Mouse (Mus musculus) macrophage (primary cell): ENCODE data around the gene Coq8b. TPM values are rescaled to one million over a fixed set of nuclear protein-coding genes. Genes with fewer than 3 reads are reported as not detected.
"Not testable (repeated sequence)": the region's sequence is repeated elsewhere in the genome, so short reads cannot be mapped to it uniquely, and the experiment has no call there.

Experiments
- H3K27ac ChIP-seq: fragments of 350-480 bp; formaldehyde crosslinking; 2 replicates; pipeline ENCODE4 v1.9.0; 2021
- H3K36me3 ChIP-seq: fragments of 350-480 bp; formaldehyde crosslinking; 2 replicates; pipeline ENCODE4 v1.9.0; 2021; ENCODE audit errors: inconsistent target
- H3K4me3 ChIP-seq: fragments of 350-480 bp; formaldehyde crosslinking; 2 replicates; pipeline ENCODE4 v1.9.0; 2021; ENCODE audit errors: inconsistent target
- H3K79me2 ChIP-seq: fragments of 350-480 bp; formaldehyde crosslinking; 2 replicates; pipeline ENCODE4 v1.9.0; 2021; ENCODE audit errors: inconsistent target
- WGBS: methylation state at CpG from one replicate; pipeline ENCODE4 v1.1.7; 2026; ENCODE audit warnings: inconsistent platforms; ENCODE audit not compliant: missing documents; 5-methylcytosine and 5-hydroxymethylcytosine counted together
- polyA plus RNA-seq: library from polyadenylated mRNA; stranded (reverse); fragments of 250-400 nt; gene quantifications from 3 replicates; pipeline ENCODE4 v1.2.4, GENCODE M21; 2018; ENCODE audit warnings: inconsistent platforms

Coq8b gene
- polyA plus RNA-seq, 1 experiment from 2014 or later, result 17.3 TPM

GRCm38 (mm10) chr7:27244088-27244487 lies 11.3 kb downstream of the Coq8b start:
- H3K36me3 ChIP-seq, result peaks cover 58% of the 10 kb centered on the region
- H3K79me2 ChIP-seq, H3K27ac ChIP-seq, H3K4me3 ChIP-seq: not testable (repeated sequence)
- WGBS, result 100% methylated on average over 2 of the region's 2 CpGs

- no peaks in the 10 kb centered on the region for H3K79me2 ChIP-seq
- WGBS, result 96% methylated on average over 2 of the region's 2 CpGs
- H3K27ac ChIP-seq, result no peak overlapping the region
- peaks cover 51% of the 10 kb centered on the region for H3K36me3 ChIP-seq
- H3K4me3 ChIP-seq, result no peak overlapping the region
Observed at GRCm38 (mm10) chr7:27249146-27249545, 16.3 kb downstream of the Coq8b start.

DNA sequence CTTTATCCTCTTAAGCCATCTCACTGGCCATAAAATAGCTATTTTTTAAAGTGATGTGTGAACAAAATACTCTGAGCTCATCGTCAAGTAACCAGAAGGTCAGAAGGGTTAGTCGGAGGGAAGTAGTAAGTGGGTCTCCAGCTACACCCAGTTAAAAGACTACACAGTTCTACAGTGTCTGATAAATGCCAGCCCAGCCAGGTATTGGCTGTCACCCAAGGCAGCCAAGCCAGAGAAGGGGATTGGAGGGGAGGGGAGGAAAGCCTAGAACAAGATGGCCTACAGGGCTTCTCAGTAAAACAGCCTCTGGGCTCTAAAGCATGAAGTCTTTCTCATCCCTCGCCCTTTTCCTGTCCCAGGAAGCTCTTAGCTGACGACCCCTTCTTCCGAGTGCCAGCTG lies 17.1 kb downstream of the Coq8b start:
- Histone ChIP-seq H3K36me3 (peaks cover 56% of the 10 kb centered on the region), H3K4me3 (no peak overlapping the region), H3K27ac (no peak overlapping the region), H3K79me2 (no peaks in the 10 kb centered on the region)
- WGBS, result 95% methylated on average over 5 of the region's 5 CpGs

- 62% methylated on average over 6 of the region's 6 CpGs for WGBS
- no peak overlapping the region for H3K27ac ChIP-seq
- no peaks in the 10 kb centered on the region for H3K79me2 ChIP-seq
- H3K4me3 ChIP-seq, result no peak overlapping the region
- H3K36me3 ChIP-seq, result peaks cover 39% of the 10 kb centered on the region
Observed at GRCm38 (mm10) chr7:27251946-27252345, 19.1 kb downstream of the Coq8b start.

GRCm38 (mm10) chr7:27255721-27256120 lies 22.9 kb downstream of the Coq8b start:
- Histone ChIP-seq H3K36me3 (peaks cover 31% of the 10 kb centered on the region), H3K27ac (no peak overlapping the region), H3K79me2 (no peaks in the 10 kb centered on the region), H3K4me3 (no peak overlapping the region)
- WGBS, result 92% methylated on average over 3 of the region's 3 CpGs

DNA sequence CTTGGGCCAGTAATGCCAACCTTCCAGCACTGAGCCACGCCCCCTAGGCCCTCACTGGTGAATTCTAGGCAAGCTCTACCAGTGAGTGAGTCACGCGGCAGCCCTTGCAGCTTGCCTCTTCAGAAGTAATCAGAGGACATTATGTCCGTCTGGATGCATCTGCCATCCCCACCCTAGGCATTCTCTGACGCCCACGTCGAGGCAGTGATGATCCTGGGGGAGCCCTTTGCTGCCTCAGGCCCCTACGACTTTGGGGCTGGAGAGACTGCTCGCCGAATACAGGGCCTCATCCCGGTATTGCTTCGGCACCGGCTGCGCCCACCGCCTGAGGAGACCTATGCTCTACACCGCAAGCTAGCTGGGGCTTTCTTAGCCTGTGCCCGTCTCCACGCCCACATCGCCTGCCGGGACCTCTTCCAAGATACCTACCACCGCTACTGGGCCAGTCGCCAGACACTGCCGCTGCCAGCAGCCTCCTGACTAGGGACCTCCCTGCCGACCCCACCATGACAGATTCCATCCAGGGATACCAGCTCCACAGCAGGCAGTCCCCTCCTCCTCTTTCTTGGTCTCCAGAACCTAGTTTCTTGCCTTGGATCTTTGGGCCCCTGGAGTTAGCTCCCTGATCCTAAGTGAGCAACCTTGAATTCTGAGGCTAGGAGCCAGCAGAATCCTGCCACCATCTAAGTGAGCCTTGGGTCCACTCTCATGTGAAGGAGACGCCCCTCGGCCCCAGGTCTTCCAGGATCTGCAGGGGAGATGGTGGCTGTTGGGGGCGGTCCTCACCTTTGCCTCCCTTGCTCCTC lies 24.4 kb downstream of the Coq8b start:
- Histone ChIP-seq H3K27ac (no peak overlapping the region), H3K79me2 (no peaks in the 10 kb centered on the region), H3K36me3 (peaks cover 22% of the 10 kb centered on the region), H3K4me3 (no peak overlapping the region)
- 60% methylated on average over 24 of the region's 27 CpGs for WGBS

DNA sequence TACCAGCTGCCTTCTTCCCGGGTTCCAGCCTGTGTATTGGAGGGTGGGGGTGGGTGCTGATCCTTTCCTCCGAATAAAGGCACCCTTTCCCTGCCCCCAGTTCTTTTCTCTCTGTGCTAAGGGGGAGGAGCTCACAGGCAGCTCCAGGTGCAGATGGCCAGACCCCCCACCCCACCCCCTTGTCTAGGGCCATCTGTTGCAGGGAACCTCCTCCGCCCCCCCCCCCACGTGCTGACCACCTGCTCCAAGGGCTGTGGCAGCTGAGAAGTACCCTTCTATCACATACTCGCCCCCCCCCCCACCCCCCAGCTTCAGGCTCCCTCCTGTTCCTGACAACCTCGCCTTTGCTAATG lies 25.0 kb downstream of the Coq8b start:
- Histone ChIP-seq H3K4me3 (peak overlapping the region; percentile 41; the same call in 1 of the 2 replicates), H3K27ac (peak overlapping the region; percentile 59), H3K79me2 (no peaks in the 10 kb centered on the region), H3K36me3 (peaks cover 18% of the 10 kb centered on the region)
- WGBS, result 46% methylated on average over 3 of the region's 6 CpGs

GRCm38 (mm10) chr7:27258205-27258899 lies 25.5 kb downstream of the Coq8b start, which contains the start of gene Numbl:
Numbl (plus strand) TSS chr7:27258433.
- Histone ChIP-seq H3K79me2 (no peaks in the 10 kb centered on the region), H3K27ac (peak within 1 kb of the TSS; percentile 59), H3K4me3 (peak within 1 kb of the TSS; percentile 41), H3K36me3 (peaks cover 13% of the 10 kb centered on the region)
- WGBS, result 1% methylated on average over 46 of the region's 47 CpGs

- Histone ChIP-seq H3K27ac (no peak overlapping the region), H3K79me2 (no peaks in the 10 kb centered on the region), H3K36me3 (peaks cover 4% of the 10 kb centered on the region; the same call in 1 of the 2 replicates), H3K4me3 (peak overlapping the region; percentile 41)
- 36% methylated on average over 9 of the region's 9 CpGs for WGBS
Observed at GRCm38 (mm10) chr7:27259271-27259721, 26.5 kb downstream of the Coq8b start.

DNA sequence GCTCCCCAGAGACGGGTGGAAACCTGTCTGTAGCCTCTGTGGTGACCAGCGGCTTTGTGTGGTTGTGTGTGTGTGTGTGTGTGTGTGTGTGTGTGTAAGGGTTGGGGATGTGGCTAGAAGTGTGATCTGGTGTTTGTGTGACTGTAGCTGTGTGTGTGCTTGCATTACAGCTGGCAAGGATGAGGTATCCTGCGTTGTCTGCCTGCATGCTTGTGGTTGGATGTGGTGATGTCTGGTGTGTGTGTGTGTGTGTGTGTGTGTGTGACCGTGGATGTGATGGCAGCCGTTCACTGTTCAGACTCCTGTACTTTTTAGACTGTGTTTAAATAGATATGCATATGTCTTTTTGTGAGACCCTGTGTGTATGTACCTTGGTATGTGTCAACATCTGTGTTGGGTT lies 26.9 kb downstream of the Coq8b start:
- Histone ChIP-seq H3K36me3 (no peaks in the 10 kb centered on the region; the same call in 1 of the 2 replicates), H3K4me3 (no peak overlapping the region), H3K27ac (no peak overlapping the region), H3K79me2 (no peaks in the 10 kb centered on the region)
- 43% methylated on average over 5 of the region's 5 CpGs for WGBS

GRCm38 (mm10) chr7:27260856-27261255 lies 28.0 kb downstream of the Coq8b start:
- no peaks in the 10 kb centered on the region for H3K36me3 ChIP-seq
- H3K27ac ChIP-seq, result no peak overlapping the region
- H3K4me3 ChIP-seq, result no peak overlapping the region
- no peaks in the 10 kb centered on the region for H3K79me2 ChIP-seq
- 97% methylated on average over 6 of the region's 7 CpGs for WGBS

GRCm38 (mm10) chr7:27261888-27262287 lies 29.1 kb downstream of the Coq8b start:
- no peak overlapping the region for H3K4me3 ChIP-seq
- 97% methylated on average over 6 of the region's 6 CpGs for WGBS
- no peaks in the 10 kb centered on the region for H3K79me2 ChIP-seq
- H3K27ac ChIP-seq, result no peak overlapping the region
- no peaks in the 10 kb centered on the region for H3K36me3 ChIP-seq

DNA sequence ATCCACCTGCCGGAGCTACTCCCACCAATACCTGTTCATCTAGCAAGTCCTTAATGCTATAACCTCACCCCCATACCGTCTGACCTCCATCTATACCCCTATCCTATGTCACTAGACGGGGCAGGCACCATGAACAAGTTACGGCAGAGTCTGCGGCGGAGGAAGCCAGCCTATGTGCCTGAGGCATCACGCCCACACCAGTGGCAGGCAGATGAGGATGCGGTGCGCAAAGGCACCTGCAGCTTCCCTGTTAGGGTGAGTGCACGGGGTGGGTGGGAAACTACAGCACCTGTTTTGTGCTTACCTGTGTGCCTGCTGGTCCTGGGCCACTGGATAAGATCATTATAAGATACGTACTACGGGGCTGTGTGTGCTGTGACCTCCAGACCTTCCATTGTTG lies 31.9 kb downstream of the Coq8b start:
- Histone ChIP-seq H3K4me3 (no peak overlapping the region), H3K79me2 (no peaks in the 10 kb centered on the region), H3K36me3 (no peaks in the 10 kb centered on the region), H3K27ac (no peak overlapping the region)
- 96% methylated on average over 12 of the region's 12 CpGs for WGBS

DNA sequence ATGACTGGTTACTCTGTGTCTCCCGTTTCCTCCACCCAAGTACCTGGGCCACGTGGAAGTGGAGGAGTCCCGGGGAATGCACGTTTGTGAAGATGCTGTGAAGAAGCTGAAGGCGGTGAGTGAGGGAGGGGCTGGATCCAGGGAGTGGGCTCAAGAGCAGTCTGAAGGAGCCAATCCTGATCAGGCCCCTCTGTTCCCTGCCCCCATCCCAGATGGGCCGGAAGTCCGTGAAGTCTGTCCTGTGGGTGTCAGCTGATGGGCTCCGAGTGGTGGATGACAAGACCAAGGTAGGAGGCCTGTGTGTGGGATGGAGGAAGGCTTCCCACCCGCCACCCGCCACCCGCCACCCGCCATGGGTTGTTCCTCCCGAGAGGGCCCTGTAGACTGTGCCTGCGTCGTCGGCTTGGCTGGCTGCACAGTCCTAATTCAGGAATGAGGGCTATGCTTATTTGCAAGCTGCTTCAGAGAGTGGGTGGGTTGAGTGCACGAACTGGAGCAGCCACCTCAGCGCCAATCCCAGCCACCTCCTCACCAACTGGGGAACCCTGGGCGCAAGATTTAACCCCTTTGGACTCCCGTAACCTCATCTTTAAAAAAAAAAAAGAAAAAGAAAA lies 33.8 kb downstream of the Coq8b start:
- WGBS, result 89% methylated on average over 17 of the region's 20 CpGs
- H3K4me3 ChIP-seq, result no peak overlapping the region
- H3K27ac ChIP-seq, result no peak overlapping the region
- no peaks in the 10 kb centered on the region for H3K36me3 ChIP-seq
- no peaks in the 10 kb centered on the region for H3K79me2 ChIP-seq

- Histone ChIP-seq H3K4me3 (no peak overlapping the region), H3K79me2 (no peaks in the 10 kb centered on the region), H3K27ac (no peak overlapping the region), H3K36me3 (no peaks in the 10 kb centered on the region)
- WGBS, result 93% methylated on average over 6 of the region's 8 CpGs
Observed at GRCm38 (mm10) chr7:27271423-27271822, 38.6 kb downstream of the Coq8b start.
